Mouse (Mus musculus) liver, embryonic 14.5 days (tissue): Measurements from ENCODE around the gene Tle4.
A peak's percentile ranks its signal among the peaks of the same experiment; 100 is the strongest.

Experiments
- CTCF ChIP-seq: IDR thresholded peaks from 2 replicates; pipeline ENCODE4 v1.5.1; 2016; ENCODE audit warnings: antibody characterized with exemption, low read depth, control low read depth
- EP300 ChIP-seq: IDR thresholded peaks from 2 replicates; pipeline ENCODE4 v1.6.1; 2016; ENCODE audit warnings: antibody characterized with exemption, low read depth

- TF ChIP-seq CTCF (0 out of 2 replicates have a peak, but pooled peaks have one; percentile 6), EP300 (no peak)
These were observed 172.7 kb downstream of the Tle4 start for GRCm38 (mm10) chr19:14425122-14425521.
